Mouse (Mus musculus) hindbrain, embryonic 16.5 days (tissue): ENCODE data around the gene Ccdc7a. TPM values are rescaled to one million over a fixed set of nuclear protein-coding genes. Genes with fewer than 3 reads are reported as not detected.

Experiments
- ATAC-seq: fragments of 200-750 bp; cut with Nextera tagmentation; 2 replicates; pipeline ENCODE4 v1.8.0; 2017; ENCODE audit warnings: moderate TSS enrichment, moderate library complexity
- H3K27ac ChIP-seq: fragments of 300-500 bp; sonication (generic); 2 replicates; pipeline ENCODE4 v1.5.1; 2014; ENCODE audit warnings: low read depth, mild to moderate bottlenecking, control low read depth, low read length, moderate library complexity
- H3K27me3 ChIP-seq: fragments of 300-500 bp; sonication (generic); replicated peaks from 2 replicates; pipeline ENCODE4 v1.6.1; 2014; ENCODE audit warnings: low read length; ENCODE audit not compliant: control insufficient read depth, insufficient read depth
- H3K36me3 ChIP-seq: fragments of 300-500 bp; sonication (generic); 2 replicates; pipeline ENCODE4 v1.6.1; 2014; ENCODE audit warnings: mild to moderate bottlenecking, low read length, moderate library complexity, mixed read lengths; ENCODE audit not compliant: control insufficient read depth, insufficient read depth
- H3K4me1 ChIP-seq: fragments of 300-500 bp; sonication (generic); 2 replicates; pipeline ENCODE4 v1.6.1; 2014; ENCODE audit warnings: low read depth, low read length; ENCODE audit not compliant: control insufficient read depth, insufficient read depth
- H3K4me2 ChIP-seq: fragments of 300-500 bp; sonication (generic); 2 replicates; pipeline ENCODE4 v1.6.1; 2014; ENCODE audit warnings: mild to moderate bottlenecking, low read length, control low read depth, moderate library complexity
- H3K4me3 ChIP-seq: fragments of 300-500 bp; sonication (generic); 2 replicates; pipeline ENCODE4 v1.5.1; 2014; ENCODE audit warnings: mild to moderate bottlenecking, low read length, control low read depth, moderate library complexity
- H3K9ac ChIP-seq: fragments of 300-500 bp; sonication (generic); 2 replicates; pipeline ENCODE4 v1.6.1; 2014; ENCODE audit warnings: low read depth, mild to moderate bottlenecking, control low read depth, low read length, moderate library complexity
- H3K9me3 ChIP-seq: fragments of 300-500 bp; sonication (generic); 2 replicates; pipeline ENCODE4 v1.6.1; 2014; ENCODE audit warnings: mild to moderate bottlenecking, low read length, moderate library complexity; ENCODE audit not compliant: control insufficient read depth
- WGBS: fragments of 180-500 bp; shearing (Covaris S2); extraction: QIAGEN DNeasy Blood & Tissue Kit; methylation state at CpG from one replicate; pipeline ENCODE4 v1.1.7; 2014; 5-methylcytosine and 5-hydroxymethylcytosine counted together
- polyA plus RNA-seq: library from polyadenylated mRNA; unstranded; fragments of >200 nt; fragmentation: Nextera tagmentation; extraction: Ambion mirVana; gene quantifications from 2 replicates; pipeline ENCODE4 v1.2.1, GENCODE M21; 2015

Gene Ccdc7a
- polyA plus RNA-seq, 1 experiment from 2014 or later = not detected

- Histone ChIP-seq H3K4me3 (no peak within 1 kb of the TSS), H3K9me3 (no peaks in the 10 kb centered on the region), H3K27me3 (no peaks in the 10 kb centered on the region), H3K4me1 (no peaks in the 10 kb centered on the region), H3K27ac (no peak within 1 kb of the TSS), H3K36me3 (no peaks in the 10 kb centered on the region), H3K4me2 (no peak within 1 kb of the TSS), H3K9ac (no peak within 1 kb of the TSS)
- WGBS = 81% methylated on average over 1 of the region's 1 CpGs
- ATAC-seq = no peak
Measured at GRCm38 (mm10) chr8:128798594-128798993, 266.7 kb downstream of the Ccdc7a start, which contains the start of gene Gm3952. TSS of gene Gm3952 (minus strand) at chr8:128798694.

GRCm38 (mm10) chr8:128735692-128736091, 329.6 kb downstream of the Ccdc7a start:
- ATAC-seq = no peak
- Histone ChIP-seq H3K9me3 (no peaks in the 10 kb centered on the region), H3K4me2 (no peak overlapping the region), H3K27me3 (no peaks in the 10 kb centered on the region), H3K4me1 (no peaks in the 10 kb centered on the region), H3K9ac (no peak overlapping the region), H3K27ac (no peak overlapping the region), H3K36me3 (peaks cover 13% of the 10 kb centered on the region), H3K4me3 (no peak overlapping the region)
- 98% methylated on average over 3 of the region's 3 CpGs for WGBS

GRCm38 (mm10) chr8:128734118-128734517, 331.2 kb downstream of the Ccdc7a start:
- H3K4me2 ChIP-seq = no peak overlapping the region
- no peaks in the 10 kb centered on the region for H3K27me3 ChIP-seq
- WGBS = 89% methylated on average over 3 of the region's 3 CpGs
- H3K9me3 ChIP-seq = no peaks in the 10 kb centered on the region
- ATAC-seq = no peak
- H3K9ac ChIP-seq = no peak overlapping the region
- H3K27ac ChIP-seq = no peak overlapping the region
- H3K4me1 ChIP-seq = no peaks in the 10 kb centered on the region
- no peak overlapping the region for H3K4me3 ChIP-seq
- H3K36me3 ChIP-seq = peaks cover 15% of the 10 kb centered on the region

- H3K9ac ChIP-seq = no peak overlapping the region
- 2% methylated on average over 2 of the region's 2 CpGs for WGBS
- H3K4me3 ChIP-seq = no peak overlapping the region
- no peak overlapping the region for H3K4me2 ChIP-seq
- H3K4me1 ChIP-seq = no peaks in the 10 kb centered on the region
- peak; percentile 82 for ATAC-seq
- no peaks in the 10 kb centered on the region for H3K9me3 ChIP-seq
- H3K27me3 ChIP-seq = no peaks in the 10 kb centered on the region
- H3K27ac ChIP-seq = no peak overlapping the region
- H3K36me3 ChIP-seq = peaks cover 13% of the 10 kb centered on the region
Measured at GRCm38 (mm10) chr8:128732254-128732653, 333.1 kb downstream of the Ccdc7a start.

GRCm38 (mm10) chr8:128727213-128727612, 338.1 kb downstream of the Ccdc7a start:
- no peaks in the 10 kb centered on the region for H3K9me3 ChIP-seq
- no peak overlapping the region for H3K9ac ChIP-seq
- no peaks in the 10 kb centered on the region for H3K4me1 ChIP-seq
- ATAC-seq = no peak
- H3K27ac ChIP-seq = no peak overlapping the region
- H3K4me3 ChIP-seq = no peak overlapping the region
- 40% methylated on average over 1 of the region's 1 CpGs for WGBS
- H3K36me3 ChIP-seq = peaks cover 23% of the 10 kb centered on the region
- H3K4me2 ChIP-seq = no peak overlapping the region
- H3K27me3 ChIP-seq = no peaks in the 10 kb centered on the region

GRCm38 (mm10) chr8:128724819-128725218, 340.5 kb downstream of the Ccdc7a start:
- no peak overlapping the region for H3K27ac ChIP-seq
- H3K4me1 ChIP-seq = no peaks in the 10 kb centered on the region
- no peak overlapping the region for H3K4me2 ChIP-seq
- WGBS = 68% methylated on average over 1 of the region's 1 CpGs
- peaks cover 23% of the 10 kb centered on the region for H3K36me3 ChIP-seq
- H3K9me3 ChIP-seq = no peaks in the 10 kb centered on the region
- H3K4me3 ChIP-seq = no peak overlapping the region
- no peaks in the 10 kb centered on the region for H3K27me3 ChIP-seq
- peak; percentile 68 for ATAC-seq
- H3K9ac ChIP-seq = no peak overlapping the region

GRCm38 (mm10) chr8:128716184-128716583, 349.1 kb downstream of the Ccdc7a start:
- Histone ChIP-seq H3K4me2 (no peak overlapping the region), H3K27me3 (no peaks in the 10 kb centered on the region), H3K36me3 (peaks cover 24% of the 10 kb centered on the region), H3K9me3 (no peaks in the 10 kb centered on the region), H3K9ac (no peak overlapping the region), H3K4me1 (no peaks in the 10 kb centered on the region), H3K27ac (no peak overlapping the region), H3K4me3 (no peak overlapping the region)
- no peak for ATAC-seq

- Histone ChIP-seq H3K27ac (no peak overlapping the region), H3K36me3 (peaks cover 19% of the 10 kb centered on the region), H3K9ac (no peak overlapping the region), H3K27me3 (no peaks in the 10 kb centered on the region), H3K9me3 (no peaks in the 10 kb centered on the region), H3K4me2 (no peak overlapping the region), H3K4me1 (no peaks in the 10 kb centered on the region), H3K4me3 (no peak overlapping the region)
- 50% methylated on average over 3 of the region's 3 CpGs for WGBS
- 0 out of 2 replicates have a peak, but pooled peaks have one; percentile 72 for ATAC-seq
Measured at GRCm38 (mm10) chr8:128709261-128709660, 356.1 kb downstream of the Ccdc7a start.

- no peak overlapping the region for H3K4me3 ChIP-seq
- WGBS = 84% methylated on average over 2 of the region's 2 CpGs
- no peaks in the 10 kb centered on the region for H3K9me3 ChIP-seq
- no peak overlapping the region for H3K4me2 ChIP-seq
- no peak overlapping the region for H3K27ac ChIP-seq
- no peaks in the 10 kb centered on the region for H3K27me3 ChIP-seq
- H3K4me1 ChIP-seq = no peaks in the 10 kb centered on the region
- H3K9ac ChIP-seq = no peak overlapping the region
- no peak for ATAC-seq
- 0 out of 2 replicates have a peak, but pooled peaks cover 2% of the 10 kb centered on the region for H3K36me3 ChIP-seq
Measured at GRCm38 (mm10) chr8:128704836-128705235, 360.5 kb downstream of the Ccdc7a start.

- H3K27ac ChIP-seq = no peak overlapping the region
- no peaks in the 10 kb centered on the region for H3K9me3 ChIP-seq
- 0 out of 2 replicates have a peak, but pooled peaks cover 2% of the 10 kb centered on the region for H3K36me3 ChIP-seq
- H3K4me1 ChIP-seq = no peaks in the 10 kb centered on the region
- no peaks in the 10 kb centered on the region for H3K27me3 ChIP-seq
- H3K4me3 ChIP-seq = no peak overlapping the region
- 75% methylated on average over 1 of the region's 1 CpGs for WGBS
- H3K9ac ChIP-seq = no peak overlapping the region
- no peak for ATAC-seq
- no peak overlapping the region for H3K4me2 ChIP-seq
Measured at GRCm38 (mm10) chr8:128704376-128704775, 360.9 kb downstream of the Ccdc7a start.
